Mouse (Mus musculus) neural tube, embryonic 12.5 days (tissue): ENCODE results near the gene 4930550C14Rik. TPM values are rescaled to one million over a fixed set of nuclear protein-coding genes. Genes with fewer than 3 reads are reported as not detected.
A peak's percentile ranks its signal among the peaks of the same experiment; 100 is the strongest.

Experiments
- ATAC-seq: fragments of 200-750 bp; cut with Nextera tagmentation; 2 replicates; pipeline ENCODE4 v1.8.0; 2017; ENCODE audit warnings: low read depth, mild to moderate bottlenecking, moderate TSS enrichment, moderate library complexity; ENCODE audit not compliant: low FRiP score
- H3K27ac ChIP-seq: fragments of 300-500 bp; sonication (generic); 2 replicates; pipeline ENCODE4 v1.5.1; 2016
- H3K27me3 ChIP-seq: fragments of 300-500 bp; sonication (generic); replicated peaks from 2 replicates; pipeline ENCODE4 v1.6.1; 2016; ENCODE audit warnings: mild to moderate bottlenecking
- H3K36me3 ChIP-seq: fragments of 300-500 bp; sonication (generic); 2 replicates; pipeline ENCODE4 v1.6.1; 2016; ENCODE audit warnings: mild to moderate bottlenecking
- H3K4me1 ChIP-seq: fragments of 300-500 bp; sonication (generic); 2 replicates; pipeline ENCODE4 v1.6.1; 2016
- H3K4me2 ChIP-seq: fragments of 300-500 bp; sonication (generic); replicated peaks from 2 replicates; pipeline ENCODE4 v1.6.1; 2016; ENCODE audit warnings: mild to moderate bottlenecking
- H3K4me3 ChIP-seq: fragments of 300-500 bp; sonication (generic); 2 replicates; pipeline ENCODE4 v1.5.1; 2016
- H3K9ac ChIP-seq: fragments of 300-500 bp; sonication (generic); 2 replicates; pipeline ENCODE4 v1.6.1; 2016; ENCODE audit warnings: mild to moderate bottlenecking
- H3K9me3 ChIP-seq: fragments of 300-500 bp; sonication (generic); 2 replicates; pipeline ENCODE4 v1.6.1; 2016; ENCODE audit warnings: mild to moderate bottlenecking
- WGBS: fragments of 180-500 bp; shearing (Covaris S2); methylation state at CpG from one replicate; pipeline ENCODE4 v1.1.7; 2016; 5-methylcytosine and 5-hydroxymethylcytosine counted together
- polyA plus RNA-seq: library from polyadenylated mRNA; unstranded; fragments of >200 nt; fragmentation: Nextera tagmentation; extraction: Ambion mirVana; gene quantifications from 2 replicates; pipeline ENCODE4 v1.2.1, GENCODE M21; 2016

The 4930550C14Rik gene
- 0.33 and 0.39 TPM in 2 replicates for polyA plus RNA-seq

DNA sequence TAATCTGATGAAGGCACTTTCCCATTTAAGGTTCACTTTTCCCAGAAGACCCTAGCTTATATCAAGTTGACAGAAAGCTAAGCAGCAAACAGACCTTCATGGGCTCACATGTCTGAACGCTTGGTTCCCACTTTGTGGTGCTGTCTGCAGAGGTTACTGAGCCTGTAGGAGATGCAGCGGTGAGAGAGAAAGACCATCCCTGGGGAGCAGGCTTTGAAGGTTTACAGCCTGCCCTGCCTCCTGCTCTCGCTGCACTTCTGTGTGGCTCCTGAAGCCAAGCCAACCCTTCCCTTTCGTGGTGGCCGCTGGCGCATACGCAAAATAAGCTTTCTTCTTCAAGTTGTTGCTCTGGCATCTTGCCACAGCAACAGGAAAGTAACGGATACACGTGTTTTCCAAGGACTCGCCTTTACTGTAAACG, at the start of gene 4930550C14Rik:
Gene 4930550C14Rik, plus strand, starts transcription at position 35 of the 421 bp plus-strand sequence.
- Histone ChIP-seq H3K36me3 (no peaks in the 10 kb centered on the region), H3K27ac (0 out of 2 replicates have a peak within 1 kb of the TSS, but pooled peaks have one; percentile 47), H3K27me3 (no peaks in the 10 kb centered on the region), H3K4me2 (peak within 1 kb of the TSS; percentile 45), H3K4me1 (peaks cover 21% of the 10 kb centered on the region), H3K9ac (no peak within 1 kb of the TSS), H3K9me3 (no peaks in the 10 kb centered on the region), H3K4me3 (no peak within 1 kb of the TSS)
- ATAC-seq: 0 out of 2 replicates have a peak, but pooled peaks have one; percentile 34
- WGBS: 13% methylated on average over 11 of the region's 11 CpGs

- no peaks in the 10 kb centered on the region for H3K4me1 ChIP-seq
- no peaks in the 10 kb centered on the region for H3K9me3 ChIP-seq
- no peaks in the 10 kb centered on the region for H3K27me3 ChIP-seq
- H3K9ac ChIP-seq: no peak overlapping the region
- H3K4me2 ChIP-seq: no peak overlapping the region
- H3K4me3 ChIP-seq: no peak overlapping the region
- no peak for ATAC-seq
- 93% methylated on average over 5 of the region's 5 CpGs for WGBS
- no peaks in the 10 kb centered on the region for H3K36me3 ChIP-seq
- H3K27ac ChIP-seq: no peak overlapping the region
Measured at GRCm38 (mm10) chr9:53353161-53353560, 49.0 kb upstream of the 4930550C14Rik start.

GRCm38 (mm10) chr9:53356219-53357155, 45.6 kb upstream of the 4930550C14Rik start:
- no peak overlapping the region for H3K9ac ChIP-seq
- no peaks in the 10 kb centered on the region for H3K9me3 ChIP-seq
- no peak overlapping the region for H3K4me3 ChIP-seq
- no peak overlapping the region for H3K4me2 ChIP-seq
- ATAC-seq: no peak
- 66% methylated on average over 14 of the region's 14 CpGs for WGBS
- no peaks in the 10 kb centered on the region for H3K4me1 ChIP-seq
- H3K27ac ChIP-seq: no peak overlapping the region
- H3K36me3 ChIP-seq: no peaks in the 10 kb centered on the region
- H3K27me3 ChIP-seq: no peaks in the 10 kb centered on the region

DNA sequence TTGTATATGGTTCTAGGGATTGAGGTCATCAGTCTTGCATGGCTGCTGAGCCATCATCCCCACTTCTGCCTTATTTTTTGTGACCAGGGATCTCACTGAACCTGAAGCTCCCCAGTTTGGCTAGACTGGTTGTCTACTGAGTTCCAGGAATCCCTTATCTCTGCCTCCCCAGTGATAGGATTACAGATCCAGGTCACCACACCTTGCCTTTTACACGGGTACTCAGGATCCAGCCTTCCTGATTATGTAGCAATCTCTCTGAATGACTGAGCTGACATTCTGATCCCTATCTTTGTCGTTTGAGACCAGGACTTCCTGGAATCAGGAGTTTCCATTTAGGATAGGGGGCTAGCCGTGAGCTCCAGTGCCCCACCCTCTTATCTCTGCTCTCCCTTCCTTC, 30.8 kb upstream of the 4930550C14Rik start:
- H3K4me2 ChIP-seq: no peak overlapping the region
- WGBS: 78% methylated on average over 3 of the region's 3 CpGs

DNA sequence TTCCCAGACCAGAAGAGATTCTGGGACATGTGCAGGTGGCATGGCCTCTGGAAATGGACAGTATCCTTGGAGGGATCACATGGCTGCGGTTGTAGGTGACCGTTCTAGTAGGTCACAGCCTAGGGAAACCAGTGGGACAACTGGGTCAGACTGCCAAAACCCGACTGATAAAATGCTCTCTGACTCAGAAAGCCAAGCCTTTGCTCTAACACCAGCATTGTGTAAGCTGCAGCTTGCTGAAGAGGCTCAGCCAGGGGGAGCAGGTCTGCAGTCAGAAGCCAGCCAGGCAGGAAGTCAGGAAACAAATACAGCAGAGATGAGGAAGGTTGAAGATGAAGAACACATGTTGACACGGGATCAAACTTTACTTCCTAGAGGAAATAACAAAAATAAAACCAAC, 26.2 kb upstream of the 4930550C14Rik start:
- Histone ChIP-seq H3K36me3 (no peaks in the 10 kb centered on the region), H3K4me3 (no peak overlapping the region), H3K9ac (no peak overlapping the region), H3K27ac (no peak overlapping the region), H3K27me3 (no peaks in the 10 kb centered on the region), H3K9me3 (no peaks in the 10 kb centered on the region), H3K4me1 (no peaks in the 10 kb centered on the region), H3K4me2 (no peak overlapping the region)
- ATAC-seq: no peak
- WGBS: 85% methylated on average over 4 of the region's 4 CpGs

More for the DNA sequence above, 30.8 kb upstream of the 4930550C14Rik start:
- no peaks in the 10 kb centered on the region for H3K9me3 ChIP-seq
- no peak overlapping the region for H3K4me3 ChIP-seq
- H3K9ac ChIP-seq: no peak overlapping the region
- no peaks in the 10 kb centered on the region for H3K27me3 ChIP-seq
- H3K4me1 ChIP-seq: no peaks in the 10 kb centered on the region
- ATAC-seq: no peak
- H3K27ac ChIP-seq: no peak overlapping the region
- H3K36me3 ChIP-seq: no peaks in the 10 kb centered on the region

DNA sequence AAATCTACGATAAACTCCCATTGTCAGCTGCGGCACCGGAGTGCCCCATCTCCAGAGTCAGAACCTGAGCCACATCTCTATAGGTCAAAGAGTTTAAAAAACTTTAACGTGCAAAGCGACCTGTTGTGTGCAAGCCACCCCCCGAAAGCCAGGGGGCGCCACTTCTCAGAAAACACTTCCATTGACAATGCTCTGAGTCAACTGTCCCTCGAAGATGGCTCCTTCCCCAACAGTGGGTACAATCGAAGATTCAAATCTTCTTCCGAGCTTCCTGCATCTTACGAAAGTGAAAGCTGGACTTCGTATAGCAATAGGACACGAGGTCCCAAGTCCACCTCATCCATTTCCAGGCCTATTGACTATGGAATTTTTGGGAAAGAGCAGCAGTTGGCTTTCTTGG, 25.3 kb upstream of the 4930550C14Rik start:
- Histone ChIP-seq H3K36me3 (no peaks in the 10 kb centered on the region), H3K4me3 (no peak overlapping the region), H3K9me3 (no peaks in the 10 kb centered on the region), H3K27ac (no peak overlapping the region), H3K4me1 (no peaks in the 10 kb centered on the region), H3K9ac (no peak overlapping the region), H3K27me3 (no peaks in the 10 kb centered on the region), H3K4me2 (no peak overlapping the region)
- no peak for ATAC-seq
- 85% methylated on average over 13 of the region's 13 CpGs for WGBS

- Histone ChIP-seq H3K4me3 (no peak overlapping the region), H3K27ac (no peak overlapping the region), H3K27me3 (no peaks in the 10 kb centered on the region), H3K9me3 (no peaks in the 10 kb centered on the region), H3K9ac (no peak overlapping the region), H3K4me2 (no peak overlapping the region), H3K4me1 (no peaks in the 10 kb centered on the region), H3K36me3 (no peaks in the 10 kb centered on the region)
- no peak for ATAC-seq
- 75% methylated on average over 5 of the region's 5 CpGs for WGBS
Measured at GRCm38 (mm10) chr9:53377597-53377996, 24.5 kb upstream of the 4930550C14Rik start.

- no peaks in the 10 kb centered on the region for H3K4me1 ChIP-seq
- H3K4me3 ChIP-seq: no peak overlapping the region
- H3K9me3 ChIP-seq: no peaks in the 10 kb centered on the region
- no peak for ATAC-seq
- H3K36me3 ChIP-seq: no peaks in the 10 kb centered on the region
- WGBS: 89% methylated on average over 3 of the region's 3 CpGs
- no peaks in the 10 kb centered on the region for H3K27me3 ChIP-seq
- H3K9ac ChIP-seq: no peak overlapping the region
- no peak overlapping the region for H3K4me2 ChIP-seq
- H3K27ac ChIP-seq: no peak overlapping the region
Measured at GRCm38 (mm10) chr9:53378171-53378570, 24.0 kb upstream of the 4930550C14Rik start.

DNA sequence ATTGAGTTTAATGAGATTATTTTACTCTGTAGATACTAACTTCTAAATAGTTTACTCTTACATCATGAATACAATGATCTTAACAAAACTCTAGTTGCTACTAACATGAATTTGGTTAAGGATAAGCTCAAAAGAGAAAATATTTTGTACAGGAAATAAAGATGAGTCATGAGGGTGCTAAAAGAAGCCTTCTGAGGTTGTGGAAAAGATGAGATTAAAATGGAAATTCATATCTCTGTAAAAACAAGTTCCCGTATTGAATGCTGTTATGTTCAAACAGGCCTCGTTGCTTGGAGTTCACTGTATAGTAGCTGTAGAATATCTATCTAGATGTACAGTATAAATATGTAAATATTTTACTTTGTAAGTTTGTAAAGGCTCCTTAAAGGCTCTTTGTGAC, 21.5 kb upstream of the 4930550C14Rik start:
- Histone ChIP-seq H3K9ac (no peak overlapping the region), H3K9me3 (no peaks in the 10 kb centered on the region), H3K4me1 (peaks cover 4% of the 10 kb centered on the region), H3K4me3 (no peak overlapping the region), H3K36me3 (no peaks in the 10 kb centered on the region), H3K27me3 (no peaks in the 10 kb centered on the region), H3K4me2 (no peak overlapping the region), H3K27ac (no peak overlapping the region)
- no peak for ATAC-seq
- 90% methylated on average over 2 of the region's 2 CpGs for WGBS

- Histone ChIP-seq H3K36me3 (no peaks in the 10 kb centered on the region), H3K9ac (no peak overlapping the region), H3K4me3 (no peak overlapping the region), H3K4me2 (no peak overlapping the region), H3K4me1 (peaks cover 4% of the 10 kb centered on the region), H3K9me3 (no peaks in the 10 kb centered on the region), H3K27ac (no peak overlapping the region), H3K27me3 (no peaks in the 10 kb centered on the region)
- 81% methylated on average over 5 of the region's 5 CpGs for WGBS
- no peak for ATAC-seq
Measured at GRCm38 (mm10) chr9:53381113-53381615, 21.0 kb upstream of the 4930550C14Rik start.

DNA sequence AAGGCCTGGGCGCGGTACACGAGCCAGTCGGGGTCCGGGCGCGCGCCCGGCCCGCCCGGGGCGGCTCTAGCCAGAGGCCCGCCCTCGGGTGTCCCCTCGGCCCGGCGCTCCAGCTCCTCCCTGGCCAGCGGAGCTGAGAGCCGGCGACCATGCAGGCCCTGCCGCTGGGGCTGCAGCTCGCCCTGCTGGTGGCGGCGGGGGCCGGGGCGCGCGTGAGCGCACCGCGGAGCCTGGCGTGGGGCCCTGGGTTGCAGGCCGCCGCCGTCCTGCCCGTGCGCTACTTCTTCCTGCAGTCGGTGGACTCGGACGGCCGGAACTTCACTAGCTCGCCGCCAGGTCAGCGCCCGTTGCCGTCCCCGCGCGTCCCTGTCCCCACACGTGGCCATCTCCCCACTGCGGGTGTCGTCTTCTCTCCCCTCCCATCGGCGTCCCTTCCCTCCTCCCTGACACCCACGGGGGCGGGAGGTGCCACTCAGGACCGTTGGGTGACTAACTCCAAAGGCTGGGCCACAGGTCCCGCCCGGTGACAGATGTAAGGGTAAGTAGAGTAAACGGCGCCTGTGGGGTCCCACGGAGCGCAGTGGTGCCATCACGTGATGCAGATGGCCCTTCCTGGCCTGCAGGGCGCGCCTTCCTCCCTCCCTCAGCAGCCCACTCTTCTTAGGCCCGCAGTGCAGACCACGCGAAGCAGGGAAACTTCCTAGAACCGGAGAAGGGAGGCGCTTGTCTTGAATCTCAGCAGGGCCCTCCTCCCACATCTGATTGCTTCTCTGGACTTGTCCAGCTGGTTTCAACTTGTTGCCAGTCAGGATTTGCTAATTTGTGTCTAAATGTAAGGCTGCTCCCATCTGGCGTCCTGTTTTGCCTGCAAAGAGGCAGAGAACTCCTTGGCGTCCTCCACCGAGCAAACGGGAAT, 17.9 kb upstream of the 4930550C14Rik start, which contains the start of gene Kdelc2:
Gene Kdelc2, plus strand, starts transcription at position 75 of the 916 bp plus-strand sequence.
- WGBS: under 1% methylated on average over 75 of the region's 75 CpGs
- Histone ChIP-seq H3K27me3 (no peaks in the 10 kb centered on the region), H3K4me3 (peak within 1 kb of the TSS; percentile 69), H3K9me3 (no peaks in the 10 kb centered on the region), H3K9ac (peak within 1 kb of the TSS; percentile 75), H3K4me1 (peaks cover 4% of the 10 kb centered on the region), H3K36me3 (no peaks in the 10 kb centered on the region), H3K27ac (peak within 1 kb of the TSS; percentile 54), H3K4me2 (peak within 1 kb of the TSS; percentile 95)
- peak; percentile 97 for ATAC-seq

- no peaks in the 10 kb centered on the region for H3K36me3 ChIP-seq
- 15% methylated on average over 8 of the region's 8 CpGs for WGBS
- H3K27ac ChIP-seq: no peak overlapping the region
- H3K9ac ChIP-seq: peak overlapping the region; percentile 75; the same call in 1 of the 2 replicates
- H3K27me3 ChIP-seq: no peaks in the 10 kb centered on the region
- H3K4me1 ChIP-seq: peaks cover 4% of the 10 kb centered on the region
- H3K9me3 ChIP-seq: no peaks in the 10 kb centered on the region
- peak; percentile 29 for ATAC-seq
- peak overlapping the region; percentile 95 for H3K4me2 ChIP-seq
- H3K4me3 ChIP-seq: peak overlapping the region; percentile 69
Measured at GRCm38 (mm10) chr9:53384873-53385272, 17.3 kb upstream of the 4930550C14Rik start.
